Comparison of ENCODE assay signal across 9 mouse cellular contexts in the genomic region with DNA sequence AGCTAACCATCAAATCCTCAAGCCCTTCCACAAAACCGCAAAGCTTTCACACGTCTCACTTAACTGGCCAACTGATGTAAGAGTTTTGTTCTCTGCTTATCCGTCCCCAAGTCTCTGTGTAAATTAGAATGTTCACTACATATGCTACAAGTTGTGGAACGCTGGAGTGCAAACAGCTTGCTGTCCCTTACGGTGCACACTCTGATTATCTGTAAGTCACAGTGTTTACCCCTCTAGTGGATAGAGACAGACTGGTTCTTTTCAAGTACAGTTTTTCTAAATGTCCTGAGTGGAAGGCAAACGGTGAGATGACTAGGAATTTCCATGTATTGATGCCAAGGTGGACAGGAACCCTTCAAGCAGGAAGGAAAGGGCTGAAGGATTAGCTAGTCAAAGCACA. TPM values are rescaled to one million over a fixed set of nuclear protein-coding genes. Genes with fewer than 3 reads are reported as not detected.
A peak's percentile ranks its signal among the peaks of the same experiment; 100 is the strongest.
DNase-seq lines count a peak whose midpoint lies in the region; ATAC-seq and TF ChIP-seq lines count a peak whose summit lies in the region.
"Had no signal": no experiment of that assay in that cellular context is flagged by ENCODE, and none has a peak within 500 bp of the region (broad histone marks: within the 10 kb centered on the region; RNA-seq: fewer than 3 reads in every experiment).

No protein-coding gene starts in this region.

- intact Hi-C loops in gastrocnemius, adult 2 months (cut with DNase I): no loop called here

- H3K27me3 ChIP-seq in heart, embryonic 15.5 days: no peaks in the 10 kb centered on the region
- no peaks in the 10 kb centered on the region for H3K27me3 ChIP-seq in forebrain, embryonic 13.5 days
- H3K27me3 ChIP-seq in midbrain, embryonic 10.5 days (ENCODE audit: low read depth, poor library complexity, severe bottlenecking): no peaks in the 10 kb centered on the region

- H3K4me3 ChIP-seq in heart, embryonic 15.5 days: peak overlapping the region; percentile 27
- peak overlapping the region; percentile 19 for H3K4me3 ChIP-seq in forebrain, embryonic 13.5 days
- peak overlapping the region; percentile 42 for H3K4me3 ChIP-seq in midbrain, embryonic 10.5 days
- H3K4me3 ChIP-seq in gastrocnemius, adult 2 months: no peak overlapping the region

- no peaks in the 10 kb centered on the region for H3K9me3 ChIP-seq in heart, embryonic 15.5 days (replicated peaks)
- no peaks in the 10 kb centered on the region for H3K9me3 ChIP-seq in forebrain, embryonic 13.5 days (replicated peaks)
- H3K9me3 ChIP-seq in midbrain, embryonic 10.5 days (replicated peaks): no peaks in the 10 kb centered on the region

- no peak for TF ChIP-seq CTCF in gastrocnemius, adult 2 months (IDR thresholded peaks at IDR 0.05)

- no peak for ATAC-seq in heart, embryonic 15.5 days (replicated peaks; ENCODE audit: insufficient number of reproducible peaks, insufficient read depth, low FRiP score, low read depth)
- ATAC-seq in forebrain, embryonic 13.5 days: peak; percentile 26
- no peak for ATAC-seq in megakaryocyte, adult 5-6 weeks (ENCODE audit: poor library complexity, severe bottlenecking)

- H3K4me1 ChIP-seq in heart, embryonic 15.5 days (replicated peaks): peaks cover 10% of the 10 kb centered on the region
- H3K4me1 ChIP-seq in forebrain, embryonic 13.5 days: peaks cover 12% of the 10 kb centered on the region
- H3K4me1 ChIP-seq in midbrain, embryonic 10.5 days: peaks cover 15% of the 10 kb centered on the region

- no peak overlapping the region for H3K27ac ChIP-seq in heart, embryonic 15.5 days
- no peak overlapping the region for H3K27ac ChIP-seq in forebrain, embryonic 13.5 days
- peak overlapping the region; percentile 73 for H3K27ac ChIP-seq in midbrain, embryonic 10.5 days (replicated peaks)
- no peak overlapping the region for H3K27ac ChIP-seq in gastrocnemius, adult 2 months

- H3K4me2 ChIP-seq in heart, embryonic 15.5 days: peak overlapping the region; percentile 54
- peak overlapping the region; percentile 54 for H3K4me2 ChIP-seq in forebrain, embryonic 13.5 days

- no peaks in the 10 kb centered on the region for H3K36me3 ChIP-seq in heart, embryonic 15.5 days
- no peaks in the 10 kb centered on the region for H3K36me3 ChIP-seq in forebrain, embryonic 13.5 days (ENCODE audit: poor library complexity, severe bottlenecking)
- H3K36me3 ChIP-seq in midbrain, embryonic 10.5 days: no peaks in the 10 kb centered on the region

- H3K9ac ChIP-seq in heart, embryonic 15.5 days: no peak overlapping the region
- no peak overlapping the region for H3K9ac ChIP-seq in forebrain, embryonic 13.5 days

- no peak for DNase-seq in heart, postnatal 4 days
- DNase-seq in brain, adult 2 months (ENCODE audit: low read depth, low spot score): peak; percentile 23
- no peak for DNase-seq in midbrain, embryonic 10.5 days (ENCODE audit: low spot score)
- no peak for DNase-seq in urinary bladder, postnatal 25 days (ENCODE audit: low spot score)
- DNase-seq in gastrocnemius, adult 2 months: no peak
- DNase-seq: kidney, adult 8-10 months had no signal

- WGBS in heart, embryonic 15.5 days: 31% methylated on average over 6 of the region's 6 CpGs
- WGBS in forebrain, embryonic 13.5 days: 19% methylated on average over 6 of the region's 6 CpGs
- 33% methylated on average over 6 of the region's 6 CpGs for WGBS in midbrain, embryonic 10.5 days

RNA-seq across cellular contexts. Expression of a gene that starts 32.1 kb away (rescaled TPM):
- polyA plus RNA-seq in heart, embryonic 15.5 days (2015; fragmentation: Nextera tagmentation; extraction: Ambion mirVana): 0.04 and 0.20 TPM in 2 replicates
- total RNA-seq in heart, postnatal 4 days (2021): under 1 TPM; 0.19 to 0.38 TPM
- polyA plus RNA-seq in forebrain, embryonic 13.5 days (2015; fragmentation: Nextera tagmentation; extraction: Ambion mirVana): 0.03 TPM in 1 of 2 replicates, not detected in the other
- 0.06 TPM in 1 of 2 replicates, not detected in the other for polyA plus RNA-seq in midbrain, embryonic 10.5 days (2016; fragmentation: Nextera tagmentation; extraction: Ambion mirVana)
- not detected in 2 replicates for total RNA-seq in megakaryocyte, adult 5-6 weeks (2015)
- not detected in 2 replicates for total RNA-seq in megakaryocyte, adult 5-6 weeks (2017)
- total RNA-seq in gastrocnemius, adult 2 months (2021): under 1 TPM; 0.18 to 0.25 TPM
